Mouse (Mus musculus): Measurements from ENCODE around the gene Per1.

DNA sequence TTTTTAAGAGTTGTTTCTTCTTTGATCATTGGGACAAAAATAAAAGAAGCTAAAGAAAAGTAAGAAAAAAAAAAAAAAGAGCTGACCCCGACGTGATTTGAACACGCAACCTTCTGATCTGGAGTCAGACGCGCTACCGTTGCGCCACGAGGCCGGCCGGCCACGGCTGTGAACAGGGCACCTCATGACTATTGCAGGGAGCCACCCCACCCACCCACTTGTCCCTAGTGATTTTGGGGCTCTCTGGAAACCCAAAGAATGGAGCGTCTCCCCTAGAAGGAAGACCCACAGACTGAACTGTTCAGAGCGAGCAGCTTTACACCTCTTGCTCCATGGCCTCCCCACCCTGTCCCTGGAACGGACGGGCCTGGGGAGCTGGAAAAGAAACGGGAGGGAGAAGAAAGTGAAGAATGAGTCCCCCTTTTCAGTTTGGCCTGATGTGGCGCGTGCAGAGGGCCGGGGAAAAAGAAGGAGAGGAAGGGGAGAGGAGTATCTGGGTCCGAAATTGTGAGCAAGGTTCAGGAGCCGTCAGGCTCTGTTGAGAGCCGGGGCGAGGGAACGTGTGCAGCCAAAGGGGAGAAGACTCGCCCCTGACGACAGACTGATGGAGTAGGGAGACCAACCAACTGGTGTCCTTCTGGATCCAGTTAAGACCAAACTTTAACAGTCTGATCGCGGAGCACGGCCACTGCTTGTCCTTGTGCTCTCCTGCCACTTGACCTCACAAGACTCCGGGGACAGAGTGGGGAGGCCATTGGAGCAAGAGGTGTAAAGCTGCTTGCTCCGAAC is 31.4 kb upstream of the Per1 start:
- TF ChIP-seq CTCF (IDR thresholded peaks at IDR 0.05; ENCODE audit: extremely low read depth, insufficient read length, insufficient replicate concordance, low read depth, low read length) (no peak), POLR2A (IDR thresholded peaks at IDR 0.05; ENCODE audit: low read depth, low read length) (peak; percentile 8; the same call in 1 of the 2 replicates)

Data from small intestine, adult 2 months (tissue).